Mouse (Mus musculus) 3T3-L1 (cell line): ENCODE results near the gene Tln2.

Experiments used
- DNase-seq: peaks from one replicate; pipeline ENCODE4 v3.0.0-alpha.2; 2015; ENCODE audit warnings: low read depth, low spot score

Tln2 gene

DNA sequence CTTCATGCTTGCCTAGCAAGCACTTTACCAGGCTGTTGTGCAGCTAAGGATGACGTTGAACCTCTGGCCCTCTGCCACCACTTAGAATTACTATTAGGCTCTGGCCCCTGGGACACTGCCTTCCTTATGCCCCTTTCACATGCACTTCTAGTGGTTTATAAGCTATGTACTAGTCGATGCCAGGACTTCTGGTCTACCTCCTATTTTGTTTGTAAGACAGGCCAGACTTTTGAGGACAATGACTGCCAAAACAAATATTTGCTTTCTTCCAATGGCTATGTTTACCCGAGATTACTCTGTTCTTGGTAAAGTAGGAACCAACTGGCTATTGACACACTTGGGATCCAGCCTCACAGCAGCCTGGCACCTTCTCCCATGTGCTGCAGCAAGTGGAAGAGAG lies 82.1 kb downstream of the Tln2 start:
- DNase-seq: no peak

DNA sequence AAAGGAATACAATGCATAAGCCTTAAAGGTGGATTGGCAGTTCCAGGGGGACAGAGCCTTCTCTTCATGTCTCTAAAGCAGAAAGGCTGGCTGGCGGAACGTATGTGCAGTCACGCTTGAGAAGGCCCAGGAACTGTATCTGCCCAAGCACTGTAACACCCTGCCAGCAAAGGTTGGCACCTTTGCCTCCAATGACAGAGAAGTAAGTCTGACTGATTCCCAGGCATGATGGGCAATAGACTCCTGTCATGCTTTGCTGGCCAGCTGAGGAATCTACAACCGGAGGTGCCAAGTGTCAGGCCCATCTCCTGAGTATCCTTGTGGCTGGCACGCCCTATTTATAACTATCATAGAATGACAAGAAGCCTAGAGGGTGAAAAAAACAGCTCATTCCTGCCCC lies 83.3 kb downstream of the Tln2 start:
- DNase-seq: no peak

DNA sequence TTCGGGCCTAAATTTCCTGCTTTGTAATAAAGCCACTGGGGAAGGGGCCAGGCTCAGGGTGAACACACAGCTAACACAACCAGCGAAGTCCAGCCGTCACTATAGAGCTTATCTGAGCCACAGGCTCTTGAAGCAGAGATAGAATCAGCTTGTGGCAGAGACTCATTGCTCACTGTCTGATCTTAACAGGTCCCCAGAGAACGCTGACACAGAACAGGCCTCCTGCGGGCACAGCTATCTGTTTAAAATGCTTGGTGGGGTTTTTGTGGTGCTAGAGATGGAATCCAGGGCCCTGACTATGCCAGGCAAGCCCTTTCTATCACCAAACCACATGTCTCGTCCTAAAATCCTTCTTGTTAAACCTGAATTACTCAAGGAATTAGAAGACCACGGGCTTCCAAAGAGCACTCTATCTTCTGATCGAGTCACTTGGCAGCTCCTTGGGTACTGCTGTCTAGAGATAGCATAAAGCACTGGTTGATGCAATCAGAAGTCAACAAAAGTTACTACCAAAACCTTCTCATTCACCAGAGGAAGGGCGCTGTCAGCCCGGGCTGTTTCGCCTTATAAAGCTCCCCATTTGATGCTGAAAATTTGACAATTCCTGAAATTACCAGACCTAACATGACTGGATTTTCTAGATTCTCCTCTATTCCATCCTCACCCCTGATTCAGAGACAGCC lies 95.9 kb downstream of the Tln2 start:
- peak; percentile 89 for DNase-seq

DNA sequence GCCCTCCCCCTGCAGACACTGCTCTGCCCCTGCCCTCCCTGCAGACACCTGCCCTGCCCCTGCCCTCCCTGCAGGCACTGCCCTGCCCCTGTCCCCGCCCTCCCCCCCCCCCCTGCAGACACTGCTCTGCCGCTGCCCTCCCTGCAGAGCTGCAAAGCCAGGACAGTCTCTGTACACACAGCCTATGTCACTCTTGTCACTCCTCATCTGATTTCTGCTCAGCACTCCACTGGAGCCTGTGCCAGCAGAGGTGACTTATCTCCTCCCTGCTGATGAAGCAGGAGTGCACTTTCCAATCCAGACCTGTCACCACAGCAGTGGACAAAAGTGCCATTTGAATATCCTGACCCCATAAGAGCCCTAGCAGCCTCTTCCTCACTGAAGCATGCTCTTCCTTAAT lies 118.0 kb downstream of the Tln2 start:
- no peak for DNase-seq

DNA sequence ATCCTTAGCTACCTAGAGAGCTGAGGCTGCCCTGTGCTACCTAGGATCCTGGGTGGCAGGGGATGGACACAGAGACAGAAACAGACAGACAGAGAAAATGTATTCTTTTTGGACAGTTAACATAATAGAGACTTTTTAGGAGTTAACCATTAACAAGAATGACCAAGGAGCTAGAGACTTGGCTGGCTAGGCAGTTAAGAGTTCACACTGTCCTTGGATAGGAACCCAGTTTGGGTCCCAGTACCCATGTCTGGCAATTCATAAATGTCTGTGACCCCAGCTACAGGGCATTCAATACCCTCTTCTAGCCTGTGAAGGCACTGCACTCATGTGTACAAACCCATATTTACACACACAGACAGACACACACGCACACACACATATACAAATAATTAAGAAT lies 122.0 kb downstream of the Tln2 start:
- DNase-seq: no peak

DNA sequence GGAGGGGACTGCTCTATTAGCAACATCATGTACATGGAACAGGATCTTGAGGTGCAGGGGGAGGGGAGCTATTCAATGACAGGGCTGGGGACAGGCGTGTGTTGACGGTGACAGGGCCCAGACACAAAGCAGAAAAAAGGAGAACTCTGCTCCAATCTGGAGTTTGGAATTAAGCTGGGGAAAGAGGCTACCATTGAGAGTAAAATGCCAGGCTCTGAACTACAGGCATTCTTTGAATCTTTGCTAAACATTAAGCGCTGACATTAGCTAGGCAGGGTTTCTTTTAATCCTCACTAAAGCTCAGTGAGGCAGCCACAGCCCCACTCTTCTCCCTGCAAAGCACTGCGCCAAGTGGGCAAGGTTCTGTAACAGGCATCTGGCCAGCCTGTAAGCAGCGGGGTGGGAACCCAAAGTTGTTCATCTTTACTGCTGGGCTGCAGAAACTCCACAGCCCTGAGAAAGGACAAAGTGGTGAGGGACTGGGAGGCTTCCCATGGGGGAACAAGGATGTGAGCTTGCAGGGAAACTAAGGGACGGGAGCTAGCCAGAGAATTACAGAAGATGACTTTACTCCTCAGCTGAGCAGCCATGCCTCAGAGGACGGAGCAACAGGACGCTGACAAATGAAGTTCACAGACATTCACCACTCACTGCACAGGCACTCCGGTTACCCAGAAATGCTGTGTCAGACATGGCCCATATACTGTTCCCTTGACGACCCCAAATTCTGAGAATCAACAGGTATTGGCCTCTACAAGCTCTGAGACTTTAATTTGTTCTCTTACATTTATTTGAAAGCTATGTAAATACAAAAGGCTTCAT lies 124.0 kb downstream of the Tln2 start:
- no peak for DNase-seq

DNA sequence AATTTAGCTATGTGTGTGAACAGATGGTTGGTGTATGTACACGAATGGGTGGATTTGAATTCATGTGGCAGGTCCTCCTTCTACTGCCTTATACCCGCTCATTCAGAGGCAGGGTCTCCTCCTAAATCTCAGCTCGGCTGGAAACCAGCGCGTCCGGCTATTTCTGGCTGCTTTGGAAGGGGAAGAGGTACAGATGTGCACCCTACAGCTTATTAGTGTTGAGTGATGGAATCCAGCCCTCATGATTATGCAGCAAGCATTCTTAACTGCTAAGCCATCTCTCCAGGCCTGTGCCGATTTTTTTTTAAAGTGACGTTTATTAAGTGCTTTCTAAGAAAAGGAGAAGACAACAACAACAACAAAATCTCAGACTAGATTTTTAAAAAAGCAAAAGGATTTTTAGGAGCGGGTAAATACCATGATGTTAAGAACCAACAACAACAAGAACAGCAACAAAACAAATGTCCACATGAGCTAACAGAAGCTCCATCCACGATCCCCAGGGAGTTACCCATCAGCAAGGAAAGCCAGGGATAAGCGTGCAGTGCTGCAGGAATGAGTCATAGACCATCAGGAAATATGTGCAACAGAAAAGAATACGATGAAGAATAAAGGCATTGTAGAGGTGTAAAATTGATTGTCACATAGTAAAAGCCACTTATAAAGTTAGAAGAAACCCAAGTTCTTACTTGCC lies 130.2 kb downstream of the Tln2 start:
- DNase-seq: peak; percentile 72

DNA sequence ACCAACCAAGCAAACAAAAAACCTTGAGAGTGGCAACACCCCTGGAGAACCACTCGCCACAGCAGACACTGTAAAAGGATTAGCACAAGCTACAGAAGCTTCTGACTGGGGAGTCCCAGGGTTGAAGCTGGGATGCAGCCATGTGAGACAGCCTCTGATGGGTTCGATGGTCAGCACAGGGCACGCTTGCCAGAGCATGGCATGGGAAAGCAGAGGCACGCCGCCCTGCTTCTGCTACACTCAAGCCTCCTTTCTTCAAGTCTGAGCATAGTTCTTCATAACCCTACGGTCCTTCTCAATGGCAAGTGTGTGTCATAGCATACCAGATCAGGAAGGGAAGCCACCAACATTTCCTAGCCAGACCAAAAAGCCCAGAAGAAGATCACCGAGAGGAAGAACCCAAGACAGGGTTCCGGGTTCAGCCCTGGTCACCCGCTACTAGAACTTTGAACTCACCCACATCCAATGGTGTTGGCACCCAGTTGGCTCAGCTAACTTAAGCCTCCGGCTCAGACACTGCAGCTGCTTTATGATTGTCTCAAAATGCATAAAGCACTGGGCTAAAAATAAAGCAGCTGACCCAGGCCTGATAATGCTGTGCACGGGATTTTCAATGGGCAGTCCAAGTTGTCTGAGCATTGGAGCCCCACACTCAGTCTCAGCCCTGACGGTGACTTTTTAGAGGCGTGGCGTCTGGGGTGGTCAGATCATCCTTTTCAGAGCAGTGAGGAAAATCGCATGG lies 131.0 kb downstream of the Tln2 start:
- DNase-seq: no peak

DNA sequence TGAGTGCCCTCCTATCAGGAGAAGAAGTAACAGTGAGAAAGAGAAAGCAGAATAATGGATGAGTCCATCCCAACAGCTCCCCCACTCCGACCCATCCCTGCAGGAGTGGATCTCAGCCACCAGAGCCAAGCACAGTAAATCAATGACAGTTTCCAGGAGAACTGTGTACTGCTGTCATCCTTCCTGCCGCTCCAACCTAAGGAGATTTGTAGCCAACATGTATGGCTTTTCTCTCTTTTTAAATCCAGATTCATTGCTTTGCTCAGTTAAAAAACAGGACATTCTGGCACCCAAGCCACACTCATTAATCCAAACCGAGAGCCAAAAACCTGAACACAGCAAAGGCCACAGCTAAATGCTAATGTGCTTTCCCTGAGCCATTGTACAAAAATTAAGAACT lies 133.2 kb downstream of the Tln2 start:
- DNase-seq: no peak

DNA sequence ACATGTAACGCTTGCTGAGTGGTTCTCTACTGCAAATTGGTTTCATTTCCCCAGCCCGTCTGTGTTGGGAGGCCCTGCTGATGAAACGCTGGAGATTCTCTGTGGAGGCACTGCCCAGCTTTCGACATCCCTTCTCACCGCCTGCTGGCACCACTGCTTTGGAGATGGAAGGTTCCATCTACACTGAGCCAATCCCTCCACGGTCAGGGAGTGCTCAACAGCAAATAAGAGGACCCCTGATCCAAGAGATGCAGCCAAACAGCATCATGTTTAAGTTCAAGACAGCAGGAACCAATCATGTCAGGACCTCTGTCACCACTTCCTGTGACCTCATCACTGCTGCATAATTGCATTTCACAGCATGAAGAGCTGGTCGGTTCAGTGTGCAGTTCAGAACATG lies 135.4 kb downstream of the Tln2 start:
- DNase-seq: peak; percentile 6

DNA sequence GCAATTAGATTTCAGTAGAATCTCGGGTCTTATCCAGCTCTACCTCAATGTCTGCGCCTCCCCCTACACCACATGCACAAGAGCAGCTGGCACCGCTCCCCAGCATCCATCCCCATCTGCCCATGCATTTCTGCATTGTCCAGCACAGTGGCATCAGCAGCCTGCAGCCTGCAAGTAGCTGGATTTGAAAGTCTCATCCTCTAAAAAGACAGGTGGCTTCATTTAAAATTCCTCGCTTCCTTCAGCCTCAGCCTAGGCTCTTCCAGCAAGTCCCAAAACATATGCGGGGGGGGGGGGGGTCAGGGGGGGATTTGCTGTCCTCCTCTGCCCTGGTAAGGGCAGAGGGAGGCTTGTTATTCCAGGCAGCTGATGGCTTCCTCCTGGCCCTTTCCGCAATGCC lies 141.4 kb downstream of the Tln2 start:
- no peak for DNase-seq

DNA sequence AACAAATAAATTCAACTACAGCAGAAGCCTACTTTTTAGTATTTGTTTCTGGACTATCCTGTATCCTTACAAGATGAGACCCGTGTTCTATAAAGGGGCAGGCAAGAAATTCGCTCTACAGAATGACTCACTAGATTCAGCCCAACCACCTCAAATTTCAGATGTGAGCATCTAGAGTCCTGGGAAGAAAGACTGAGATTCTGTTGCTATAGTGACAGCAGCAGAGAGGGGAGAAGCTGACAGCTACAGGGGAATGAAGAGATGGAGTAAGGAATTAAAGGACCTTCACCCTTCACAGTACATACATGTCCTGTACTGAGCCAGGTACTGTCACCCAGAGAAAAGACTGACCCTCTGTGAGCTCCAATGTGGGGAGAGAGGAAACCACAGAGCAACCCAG lies 148.8 kb downstream of the Tln2 start:
- DNase-seq: no peak

DNA sequence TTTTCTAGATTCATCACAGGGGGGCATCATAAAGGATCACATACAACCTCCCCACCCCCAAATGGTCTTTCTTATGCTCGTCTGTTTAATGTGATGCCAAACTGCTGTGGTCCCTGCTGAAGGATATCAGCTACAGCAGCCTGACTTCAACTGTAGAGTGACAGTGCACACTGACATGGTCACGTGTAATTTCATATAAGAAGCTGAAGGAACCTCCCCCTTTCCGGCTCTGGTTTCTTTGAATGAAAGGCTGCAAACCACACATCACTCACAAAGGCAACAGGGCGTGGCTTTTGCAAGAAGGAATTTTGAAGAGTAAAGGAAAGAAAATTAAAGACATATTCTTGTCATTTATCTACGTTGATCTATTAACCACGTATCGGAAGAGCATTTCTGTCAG lies 154.8 kb downstream of the Tln2 start:
- peak; percentile 46 for DNase-seq

DNA sequence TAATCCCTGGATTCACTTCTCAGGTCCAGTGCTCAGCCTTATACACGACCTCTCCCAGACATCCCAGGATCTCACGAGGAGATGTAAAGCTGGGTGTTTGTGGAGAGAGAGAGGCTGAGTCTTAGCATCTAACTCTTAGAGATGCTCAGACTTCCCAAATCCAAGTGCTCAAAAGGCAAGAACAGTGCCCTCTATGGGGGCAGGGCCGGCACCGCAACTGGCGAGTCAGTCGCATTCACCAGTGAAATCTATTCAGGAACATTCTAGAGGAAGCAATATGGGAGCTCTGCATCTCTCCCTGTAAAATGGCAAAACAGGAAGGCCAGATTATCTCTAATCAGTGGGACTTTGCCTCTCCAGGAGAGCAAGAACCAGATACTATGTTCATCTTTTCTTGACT lies 159.9 kb downstream of the Tln2 start:
- no peak for DNase-seq

DNA sequence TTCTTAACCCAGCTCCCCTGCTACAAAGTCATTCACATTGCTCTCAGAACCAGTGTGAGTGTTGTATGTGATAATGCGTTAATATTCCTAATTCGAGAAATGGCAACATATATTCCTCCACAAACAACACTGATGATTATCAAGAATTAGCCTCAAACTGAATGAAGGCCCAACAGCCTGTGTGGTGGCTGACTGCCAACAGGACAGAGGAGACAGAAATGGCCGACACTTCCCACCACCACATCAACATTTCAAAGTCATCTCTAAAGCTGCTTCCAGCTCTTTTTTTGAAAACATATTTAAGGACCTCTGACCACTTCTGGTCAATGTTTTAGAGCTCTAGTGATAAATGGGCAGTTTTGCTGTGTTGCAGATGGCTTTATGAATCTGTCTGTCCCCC lies 161.7 kb downstream of the Tln2 start:
- DNase-seq: no peak

DNA sequence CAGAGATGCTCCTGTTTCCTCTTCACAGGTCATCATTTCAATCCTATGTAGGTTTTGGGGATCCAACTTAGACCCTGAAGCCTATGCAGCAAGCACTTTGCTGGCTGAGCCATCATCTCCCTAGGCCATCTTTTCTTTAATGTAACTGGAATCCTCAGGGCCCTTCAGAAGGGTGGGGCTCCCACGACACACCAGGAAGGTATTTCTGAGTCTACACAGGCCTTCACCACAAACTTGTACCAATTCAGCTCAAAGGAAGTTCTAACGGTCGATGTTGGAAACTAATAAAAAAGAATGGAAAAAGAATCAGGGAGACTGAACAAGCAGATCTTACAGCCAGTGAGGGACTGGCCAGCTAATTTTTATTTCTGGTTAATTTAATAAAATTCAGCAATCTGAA lies 163.1 kb downstream of the Tln2 start:
- DNase-seq: peak; percentile 82

DNA sequence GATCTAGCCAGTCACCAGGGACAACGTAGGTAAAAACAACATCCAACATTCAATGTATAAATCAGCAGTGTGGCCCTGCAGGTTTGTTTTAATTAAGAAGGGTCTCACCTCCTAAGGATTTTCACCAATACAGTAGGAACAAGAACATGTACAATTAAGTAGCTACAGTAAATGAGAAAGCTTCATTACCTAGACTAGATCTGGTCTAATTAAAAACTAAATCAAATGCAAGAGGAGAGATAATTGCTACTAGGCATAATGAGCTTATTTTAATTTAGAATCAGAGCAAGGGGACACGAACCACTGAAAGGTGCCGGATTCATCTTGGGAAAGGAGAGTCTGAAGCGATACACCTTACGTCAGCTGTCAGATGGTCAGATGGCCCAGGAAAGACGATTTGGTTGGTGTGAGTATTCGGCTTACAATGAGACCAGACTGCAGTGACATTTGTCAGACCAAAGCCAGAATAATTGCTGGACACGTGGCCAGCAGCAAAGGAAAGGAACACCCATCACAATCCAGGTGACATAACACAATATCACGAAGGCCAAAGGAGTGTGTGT lies 175.4 kb downstream of the Tln2 start:
- DNase-seq: no peak

DNA sequence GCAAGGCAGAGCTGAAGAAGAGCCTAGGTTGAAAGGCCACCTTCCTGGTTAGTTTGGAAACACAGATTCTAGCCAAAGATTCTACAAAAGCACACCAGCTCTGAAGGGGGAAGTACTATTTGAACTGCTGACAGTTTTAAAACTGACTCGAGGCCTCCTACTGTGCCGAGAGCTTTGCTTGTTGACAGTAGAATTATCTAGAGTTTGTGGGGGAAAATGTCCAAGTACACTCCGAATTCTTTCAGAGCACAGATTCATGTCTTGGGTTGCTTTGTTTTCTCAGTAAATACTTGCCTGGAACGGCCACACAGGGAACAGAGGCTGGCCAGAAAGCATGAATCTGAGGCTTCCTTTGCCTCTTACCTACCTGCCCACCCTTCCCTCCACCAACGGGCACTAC lies 179.4 kb downstream of the Tln2 start:
- DNase-seq: peak; percentile 40

DNA sequence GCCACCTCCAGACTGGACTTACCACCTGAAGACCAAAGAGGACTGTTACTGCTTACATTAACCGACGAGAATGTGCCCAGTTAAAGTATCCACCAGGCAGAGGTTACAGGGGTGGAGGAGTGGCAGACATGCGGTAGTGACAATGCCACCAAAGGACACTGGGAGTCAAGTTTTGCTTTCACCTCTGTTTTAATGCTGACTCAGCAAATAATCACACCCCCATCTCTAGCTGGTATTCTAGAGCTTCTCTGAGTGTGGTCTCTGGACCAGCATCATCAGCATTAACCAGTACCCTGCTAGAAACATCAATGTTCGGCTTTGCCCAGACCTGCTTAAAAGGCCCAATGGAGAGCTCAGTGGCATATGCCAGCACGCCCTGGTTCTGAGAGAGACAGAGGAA lies 180.7 kb downstream of the Tln2 start:
- DNase-seq: no peak

DNA sequence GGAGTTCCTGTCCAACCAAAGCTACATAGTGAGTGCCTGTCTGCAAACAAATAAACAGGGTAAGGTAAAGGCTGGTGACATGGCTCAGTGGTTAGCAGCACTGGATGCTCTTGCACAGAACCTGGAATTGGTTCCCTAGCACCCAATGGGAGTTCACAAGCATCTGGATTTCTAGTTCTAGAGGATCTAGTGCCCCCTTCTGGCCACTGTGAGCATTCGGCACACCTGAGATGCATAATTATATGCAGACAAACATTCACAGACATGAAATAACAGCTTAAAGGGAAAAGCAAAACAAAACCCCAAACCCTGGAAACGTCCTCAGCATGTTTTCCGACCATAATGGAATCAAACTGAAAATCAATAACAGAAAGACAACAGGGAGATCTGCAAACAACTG lies 191.4 kb downstream of the Tln2 start:
- DNase-seq: no peak

DNA sequence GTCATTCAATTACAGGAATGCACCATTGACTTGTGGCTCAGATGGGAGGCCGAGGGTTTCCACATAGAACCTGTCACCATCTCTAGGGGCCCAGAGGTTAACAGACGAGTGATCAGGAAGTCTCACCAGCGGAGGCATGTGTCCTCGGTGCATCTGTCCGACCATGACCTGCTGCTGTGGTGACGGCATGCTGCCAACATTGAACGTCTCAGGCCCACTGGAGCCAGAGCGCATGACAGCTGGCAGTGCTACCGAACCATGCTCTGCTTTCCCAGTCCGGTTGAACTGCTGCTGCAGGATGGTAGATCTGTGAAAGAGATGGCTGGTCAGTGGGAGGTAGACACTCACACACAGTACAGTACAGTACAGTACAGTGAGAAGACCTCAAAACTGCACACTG lies 197.0 kb downstream of the Tln2 start:
- no peak for DNase-seq

DNA sequence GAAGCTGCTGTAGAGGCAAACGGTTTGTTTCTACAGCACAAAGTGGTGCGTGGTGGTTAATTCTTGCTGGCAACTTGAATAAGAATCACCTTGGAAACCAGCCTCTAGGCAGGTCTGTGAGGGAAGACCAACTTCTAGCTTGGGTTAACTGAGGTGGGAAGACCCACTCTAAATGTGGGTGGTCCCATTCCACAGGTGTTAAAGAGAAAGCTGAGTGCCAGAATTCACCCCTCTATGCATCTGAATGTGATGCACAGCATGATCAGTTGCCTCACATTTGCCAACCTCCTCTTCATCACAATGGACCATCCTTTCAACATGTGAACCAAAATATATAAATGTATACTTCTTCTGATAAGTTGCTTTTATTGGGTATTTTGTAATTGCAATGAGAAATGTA lies 197.4 kb downstream of the Tln2 start:
- DNase-seq: no peak
